Mouse (Mus musculus) embryonic facial prominence, embryonic 13.5 days (tissue): ENCODE data around the gene Rps16. TPM values are rescaled to one million over a fixed set of nuclear protein-coding genes. Genes with fewer than 3 reads are reported as not detected.

ENCODE experiments used
- ATAC-seq: fragments of 200-750 bp; cut with Nextera tagmentation; 2 replicates; pipeline ENCODE4 v1.8.0; 2017; ENCODE audit warnings: low read depth; ENCODE audit not compliant: insufficient number of reproducible peaks, insufficient read depth, low FRiP score, low TSS enrichment
- H3K27ac ChIP-seq: fragments of 300-500 bp; sonication (generic); 2 replicates; pipeline ENCODE4 v1.5.1; 2015; ENCODE audit warnings: moderate library complexity, mild to moderate bottlenecking, inconsistent platforms
- H3K27me3 ChIP-seq: fragments of 300-500 bp; sonication (generic); 2 replicates; pipeline ENCODE4 v1.6.1; 2015; ENCODE audit warnings: mild to moderate bottlenecking, inconsistent platforms
- H3K36me3 ChIP-seq: fragments of 300-500 bp; sonication (generic); 2 replicates; pipeline ENCODE4 v1.6.1; 2015; ENCODE audit warnings: mild to moderate bottlenecking, inconsistent platforms
- H3K4me1 ChIP-seq: fragments of 300-500 bp; sonication (generic); 2 replicates; pipeline ENCODE4 v1.6.1; 2015; ENCODE audit warnings: inconsistent platforms
- H3K4me2 ChIP-seq: fragments of 300-500 bp; sonication (generic); 2 replicates; pipeline ENCODE4 v1.6.1; 2015; ENCODE audit warnings: moderate library complexity, mild to moderate bottlenecking, inconsistent platforms
- H3K4me3 ChIP-seq: fragments of 300-500 bp; sonication (generic); 2 replicates; pipeline ENCODE4 v1.5.1; 2015; ENCODE audit warnings: mild to moderate bottlenecking, inconsistent platforms
- H3K9ac ChIP-seq: fragments of 300-500 bp; sonication (generic); 2 replicates; pipeline ENCODE4 v1.6.1; 2015; ENCODE audit warnings: mild to moderate bottlenecking, inconsistent platforms
- H3K9me3 ChIP-seq: fragments of 300-500 bp; sonication (generic); 2 replicates; pipeline ENCODE4 v1.6.1; 2016; ENCODE audit warnings: inconsistent platforms
- WGBS: fragments of 180-500 bp; shearing (Covaris S2); methylation state at CpG from one replicate; pipeline ENCODE4 v1.1.7; 2015; ENCODE audit warnings: mixed read lengths; 5-methylcytosine and 5-hydroxymethylcytosine counted together
- polyA plus RNA-seq: library from polyadenylated mRNA; unstranded; fragments of >200 nt; fragmentation: Nextera tagmentation; extraction: Ambion mirVana; gene quantifications from 2 replicates; pipeline ENCODE4 v1.2.1, GENCODE M21; 2015

Rps16 gene
- polyA plus RNA-seq, 1 experiment from 2014 or later = 1,091 TPM

DNA sequence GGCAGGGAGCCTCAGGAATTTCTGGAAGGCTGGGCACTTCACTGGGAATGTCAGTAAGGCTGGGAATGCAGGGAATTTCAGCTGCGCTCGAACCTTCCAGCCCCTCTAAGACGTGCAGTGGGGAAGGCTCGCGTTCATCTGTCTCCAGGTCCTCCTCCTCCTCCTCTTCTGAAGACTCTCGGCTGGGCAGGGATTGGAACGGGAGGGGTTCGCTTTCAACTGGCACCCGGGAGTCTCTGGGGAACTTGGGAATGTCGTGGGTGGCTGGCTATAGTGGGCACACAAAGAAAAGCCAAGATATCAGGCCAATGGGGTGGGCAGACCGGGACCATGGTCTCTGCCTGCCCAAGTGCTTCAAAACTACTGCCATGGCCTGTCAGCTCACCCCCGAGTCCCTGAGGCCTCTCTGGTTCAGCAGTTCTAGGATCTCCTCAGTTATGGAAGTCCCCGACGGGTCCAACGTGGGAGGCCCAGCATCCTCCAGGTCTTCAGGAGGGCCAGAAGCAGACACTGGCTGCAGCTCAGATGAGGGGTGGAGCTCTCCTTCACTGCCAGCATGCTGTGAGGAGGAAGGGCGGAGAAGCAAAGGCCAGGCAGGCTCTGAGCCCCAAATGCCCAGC is 12.1 kb downstream of the Rps16 start:
- Histone ChIP-seq H3K36me3 (peaks cover 91% of the 10 kb centered on the region), H3K27me3 (no peaks in the 10 kb centered on the region), H3K4me3 (no peak overlapping the region), H3K27ac (no peak overlapping the region; the same call in 1 of the 2 replicates), H3K4me2 (no peak overlapping the region), H3K4me1 (peaks cover 24% of the 10 kb centered on the region), H3K9me3 (no peaks in the 10 kb centered on the region), H3K9ac (no peak overlapping the region)
- WGBS = 88% methylated on average over 16 of the region's 16 CpGs
- ATAC-seq = no peak

DNA sequence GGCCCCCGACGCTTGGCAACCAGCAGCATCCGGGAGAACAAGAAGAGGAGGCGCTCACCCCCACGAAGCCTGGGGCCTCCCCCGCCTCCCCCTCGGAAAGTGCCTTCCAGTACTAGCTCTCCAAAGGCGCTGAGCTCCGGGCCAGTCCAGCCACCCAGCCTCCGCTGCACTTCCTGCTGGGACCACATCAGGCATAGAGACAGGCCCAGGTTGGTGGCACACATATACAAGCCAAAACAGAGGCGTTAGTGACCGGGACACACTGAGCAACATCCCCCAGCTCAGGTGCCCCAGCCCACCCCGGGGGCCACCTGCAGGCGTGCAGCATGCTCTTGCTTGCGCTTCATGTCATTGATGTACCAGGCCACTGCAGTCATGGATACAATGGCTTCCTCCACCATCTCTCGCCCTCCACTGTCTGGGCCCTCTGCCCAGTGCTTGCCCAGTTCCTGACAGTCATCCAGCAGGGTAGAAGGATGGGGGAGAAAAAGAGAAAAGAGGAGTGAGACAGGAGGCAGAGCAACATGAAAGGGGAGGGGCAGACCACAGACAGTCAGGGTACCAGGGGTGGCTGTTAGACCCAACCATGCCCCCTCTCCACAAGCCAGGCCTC is 17.3 kb downstream of the Rps16 start:
- peaks cover 20% of the 10 kb centered on the region for H3K4me1 ChIP-seq
- H3K4me3 ChIP-seq = no peak overlapping the region
- no peaks in the 10 kb centered on the region for H3K27me3 ChIP-seq
- no peaks in the 10 kb centered on the region for H3K9me3 ChIP-seq
- H3K4me2 ChIP-seq = no peak overlapping the region
- H3K36me3 ChIP-seq = peaks cover 76% of the 10 kb centered on the region
- WGBS = 93% methylated on average over 16 of the region's 16 CpGs
- ATAC-seq = no peak
- H3K9ac ChIP-seq = 0 out of 2 replicates have a peak overlapping the region, but pooled peaks have one; percentile 21
- H3K27ac ChIP-seq = no peak overlapping the region

DNA sequence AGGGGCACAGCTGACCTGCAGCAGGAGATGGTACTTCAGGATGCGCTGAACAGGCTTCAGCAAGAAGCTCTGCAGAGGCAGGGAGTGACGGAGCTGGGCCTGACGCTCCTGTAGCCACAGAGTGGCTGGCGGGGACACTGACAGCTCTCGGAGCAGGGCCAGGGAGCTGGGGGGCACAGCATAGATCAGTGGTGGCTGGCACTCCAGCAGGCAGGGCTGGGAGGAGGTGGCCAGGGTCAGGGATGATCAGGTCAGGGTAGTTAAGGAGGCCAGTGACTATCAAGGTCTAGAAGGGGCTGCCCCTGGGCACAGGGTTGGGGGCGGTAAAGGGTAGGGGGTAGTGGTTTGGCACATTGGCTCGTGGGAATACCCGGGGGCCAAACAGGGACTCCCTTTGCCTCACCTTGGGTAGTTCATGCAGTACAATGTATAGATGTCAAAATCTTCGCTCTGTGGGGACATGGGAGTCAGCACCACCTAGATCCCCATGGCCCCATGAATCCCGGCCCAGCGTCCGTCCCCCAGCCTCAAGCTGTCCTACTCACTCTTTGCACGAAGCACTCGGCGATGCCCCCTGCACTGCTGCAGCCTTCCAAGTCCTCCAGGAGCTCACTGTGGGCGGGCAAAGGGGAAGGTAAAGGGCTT is 17.9 kb downstream of the Rps16 start:
- Histone ChIP-seq H3K4me1 (peaks cover 20% of the 10 kb centered on the region), H3K4me2 (0 out of 2 replicates have a peak overlapping the region, but pooled peaks have one; percentile 96), H3K9ac (no peak overlapping the region), H3K27ac (no peak overlapping the region), H3K36me3 (peaks cover 70% of the 10 kb centered on the region), H3K4me3 (peak overlapping the region; percentile 3; the same call in 1 of the 2 replicates), H3K9me3 (no peaks in the 10 kb centered on the region), H3K27me3 (no peaks in the 10 kb centered on the region)
- 92% methylated on average over 16 of the region's 16 CpGs for WGBS
- no peak for ATAC-seq

DNA sequence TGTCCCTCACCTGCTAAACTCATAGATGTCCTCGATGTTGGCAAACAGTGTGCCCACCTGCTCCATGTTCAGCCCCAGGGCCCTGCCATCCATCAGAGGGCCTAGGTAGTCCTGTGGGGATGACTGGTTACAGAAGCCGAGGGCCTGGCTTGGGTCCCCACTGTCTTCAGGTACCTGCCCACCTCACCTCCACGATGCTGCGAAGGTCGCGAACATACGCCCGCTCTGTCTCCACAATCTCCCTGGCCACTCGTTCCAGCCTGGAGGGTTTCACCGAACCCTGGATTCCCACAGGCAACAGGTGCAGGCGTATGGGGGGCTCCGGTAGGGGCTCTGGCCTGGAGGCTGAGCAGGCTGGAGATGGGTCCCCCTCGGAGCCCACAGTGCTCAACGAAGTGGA is 19.6 kb downstream of the Rps16 start:
- Histone ChIP-seq H3K27me3 (no peaks in the 10 kb centered on the region), H3K36me3 (peaks cover 54% of the 10 kb centered on the region), H3K9ac (peak overlapping the region; percentile 90), H3K4me3 (peak overlapping the region; percentile 78), H3K4me2 (peak overlapping the region; percentile 96), H3K4me1 (peaks cover 30% of the 10 kb centered on the region), H3K27ac (no peak overlapping the region), H3K9me3 (no peaks in the 10 kb centered on the region)
- 90% methylated on average over 14 of the region's 14 CpGs for WGBS
- no peak for ATAC-seq

DNA sequence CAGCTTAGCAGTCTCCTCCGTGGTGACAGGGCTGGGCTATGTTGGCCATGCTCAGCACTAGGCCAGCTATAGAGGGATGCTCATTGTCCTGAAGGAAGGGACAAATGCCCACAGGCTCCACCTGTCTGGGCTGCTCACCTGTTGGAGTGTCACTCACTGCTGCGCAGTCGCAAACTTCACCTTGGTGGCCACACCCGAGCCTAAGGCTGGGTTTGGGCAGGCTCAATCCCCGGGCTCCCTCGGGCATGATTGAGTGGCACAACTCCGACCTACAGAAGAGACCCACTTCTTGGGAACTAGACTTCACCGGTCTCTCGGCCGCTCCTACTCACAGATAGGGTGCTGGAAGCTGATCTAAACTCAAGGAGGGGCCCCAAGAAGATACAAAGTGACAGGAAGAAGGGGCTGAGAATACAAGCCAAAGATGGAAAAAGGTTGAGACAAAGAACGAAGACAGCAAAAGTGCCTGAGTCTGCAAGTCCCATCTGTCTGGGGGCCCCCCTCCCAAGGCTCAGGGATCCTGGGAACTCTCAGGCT is 20.6 kb downstream of the Rps16 start:
- peak overlapping the region; percentile 78 for H3K4me3 ChIP-seq
- peak overlapping the region; percentile 96 for H3K4me2 ChIP-seq
- no peaks in the 10 kb centered on the region for H3K9me3 ChIP-seq
- H3K27ac ChIP-seq = peak overlapping the region; percentile 97
- peak overlapping the region; percentile 90 for H3K9ac ChIP-seq
- ATAC-seq = no peak
- no peaks in the 10 kb centered on the region for H3K27me3 ChIP-seq
- peaks cover 44% of the 10 kb centered on the region for H3K36me3 ChIP-seq
- peaks cover 34% of the 10 kb centered on the region for H3K4me1 ChIP-seq
- WGBS = 6% methylated on average over 11 of the region's 11 CpGs

DNA sequence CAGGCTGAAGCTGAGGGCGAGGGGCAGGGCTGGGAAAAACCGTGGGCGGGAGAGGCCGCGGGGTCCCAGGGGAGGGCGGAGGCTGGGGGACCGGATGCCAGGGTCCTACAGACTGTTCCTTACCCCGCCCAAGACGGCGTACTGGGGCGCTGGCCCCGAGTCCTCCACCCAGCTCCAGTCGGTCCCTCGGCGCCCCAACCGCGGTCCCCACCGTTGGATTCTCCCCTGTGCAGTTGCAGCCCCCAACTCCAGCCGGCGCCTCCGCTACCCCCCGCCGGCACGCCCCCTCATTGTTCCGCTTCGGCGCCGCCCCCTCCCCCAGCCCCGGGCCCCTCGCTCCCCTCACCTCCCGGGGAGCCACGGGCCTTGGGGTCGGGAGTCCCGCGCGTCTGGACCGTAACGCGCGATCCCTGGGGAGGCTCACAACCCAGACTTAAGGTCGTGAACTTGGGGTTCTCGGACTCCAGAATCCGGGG is 21.1 kb downstream of the Rps16 start:
- Histone ChIP-seq H3K4me2 (peak overlapping the region; percentile 96), H3K4me1 (peaks cover 39% of the 10 kb centered on the region), H3K9me3 (no peaks in the 10 kb centered on the region), H3K9ac (peak overlapping the region; percentile 90), H3K4me3 (peak overlapping the region; percentile 78), H3K27me3 (no peaks in the 10 kb centered on the region), H3K27ac (peak overlapping the region; percentile 97), H3K36me3 (peaks cover 39% of the 10 kb centered on the region)
- ATAC-seq = no peak
- WGBS = under 1% methylated on average over 42 of the region's 43 CpGs

DNA sequence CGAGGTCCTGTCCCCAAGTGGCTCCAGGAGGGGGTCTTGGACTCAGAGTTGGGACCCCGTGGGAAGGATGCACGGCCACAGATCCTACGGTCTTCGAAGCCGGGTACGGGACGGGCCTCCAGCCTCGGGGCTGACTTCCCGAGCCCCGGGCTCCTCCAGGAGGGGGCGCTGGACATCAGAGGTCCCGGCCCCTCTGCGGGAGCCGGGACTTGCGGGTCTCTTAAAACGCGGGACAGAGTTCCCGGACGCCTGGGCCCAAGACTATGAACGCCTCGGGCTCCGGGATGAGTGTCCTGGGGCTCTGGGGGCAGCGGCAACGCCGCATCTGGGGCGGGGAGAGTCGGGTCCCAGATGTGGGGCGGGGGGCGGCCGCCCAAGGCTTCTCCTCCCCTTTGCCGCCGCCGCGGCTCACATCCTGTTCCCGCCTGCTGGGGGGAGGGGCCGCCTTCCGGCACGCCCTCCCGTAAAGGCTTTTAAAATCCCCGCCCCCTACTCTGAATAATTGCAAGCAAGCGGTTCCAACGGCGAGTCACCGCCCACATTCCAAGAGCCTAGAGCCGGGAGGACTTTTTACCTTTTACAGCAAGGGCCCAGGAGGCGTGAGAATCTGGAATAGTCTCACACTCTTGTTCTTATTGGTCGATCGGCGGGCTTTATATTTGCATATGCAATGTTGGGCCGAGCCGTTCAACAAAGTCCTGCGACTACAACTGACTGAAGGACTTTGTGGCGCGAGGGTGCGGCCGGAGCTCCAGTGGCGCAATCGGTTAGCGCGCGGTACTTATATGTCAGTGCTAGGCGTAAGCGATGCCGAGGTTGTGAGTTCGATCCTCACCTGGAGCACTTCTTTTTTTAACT is 22.0 kb downstream of the Rps16 start, which contains the start of gene Plekhg2:
Gene Plekhg2 (minus strand): TSS at position 349 of the 858 bp plus-strand sequence.
- Histone ChIP-seq H3K9me3 (no peaks in the 10 kb centered on the region), H3K36me3 (peaks cover 34% of the 10 kb centered on the region), H3K9ac (peak within 1 kb of the TSS; percentile 90), H3K27ac (peak within 1 kb of the TSS; percentile 97), H3K4me1 (peaks cover 45% of the 10 kb centered on the region), H3K4me2 (peak within 1 kb of the TSS; percentile 96), H3K27me3 (no peaks in the 10 kb centered on the region), H3K4me3 (peak within 1 kb of the TSS; percentile 78)
- peak; percentile 88 for ATAC-seq
- WGBS = under 1% methylated on average over 64 of the region's 66 CpGs

DNA sequence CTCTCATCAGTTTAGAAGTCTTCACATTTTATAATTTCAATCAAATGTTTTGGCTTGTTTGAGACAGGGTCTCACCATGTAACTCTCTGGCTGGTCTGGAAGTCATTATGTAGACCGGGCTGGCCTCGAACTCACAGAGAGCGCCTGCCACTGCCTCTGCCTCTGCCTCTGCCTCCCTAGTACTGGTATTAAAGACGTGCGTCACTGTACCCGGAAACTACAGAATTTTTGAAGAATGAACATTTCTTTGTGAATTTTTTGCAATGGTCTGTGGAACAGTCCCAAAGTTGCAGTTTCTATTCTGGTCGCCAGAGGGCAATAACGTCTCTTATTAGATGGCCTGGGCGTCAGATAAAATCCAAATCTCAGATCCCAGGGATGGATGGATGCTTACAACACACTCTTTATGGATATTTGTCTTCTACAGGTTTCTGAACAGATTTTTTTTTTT is 22.7 kb downstream of the Rps16 start:
- Histone ChIP-seq H3K9ac (peak overlapping the region; percentile 68), H3K27ac (peak overlapping the region; percentile 97), H3K27me3 (no peaks in the 10 kb centered on the region), H3K36me3 (peaks cover 34% of the 10 kb centered on the region), H3K4me3 (peak overlapping the region; percentile 78), H3K4me1 (peaks cover 52% of the 10 kb centered on the region), H3K4me2 (peak overlapping the region; percentile 96), H3K9me3 (no peaks in the 10 kb centered on the region)
- ATAC-seq = no peak
- under 1% methylated on average over 9 of the region's 9 CpGs for WGBS

DNA sequence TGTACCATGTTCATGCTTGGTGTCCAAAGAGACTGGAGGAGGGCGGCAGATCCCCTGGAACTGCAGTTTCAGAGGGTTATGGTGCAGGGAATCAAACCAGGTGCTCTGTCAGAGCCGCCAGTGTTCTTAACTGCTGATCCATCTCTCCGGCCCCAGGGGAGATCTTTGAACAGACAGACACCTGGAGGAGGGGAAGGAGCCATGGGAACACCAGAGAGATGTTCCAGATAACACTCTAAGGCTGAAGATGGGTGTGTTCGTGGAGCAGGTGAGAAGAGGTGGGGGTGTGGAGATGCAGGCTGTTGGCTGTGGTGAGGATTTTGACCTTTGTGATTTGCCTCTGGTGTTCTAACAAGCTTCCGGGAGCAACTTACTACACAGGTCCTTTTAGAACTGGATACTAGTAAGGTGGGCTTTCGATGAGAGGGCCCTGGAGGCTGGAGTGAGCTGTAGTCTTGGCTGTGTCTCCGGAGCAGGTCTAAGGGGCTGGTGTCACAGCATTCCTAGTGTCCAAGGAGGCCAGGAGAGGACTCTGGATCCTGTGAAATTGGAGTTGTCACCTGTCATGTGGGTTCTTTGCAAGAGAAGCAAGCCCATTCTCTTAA is 23.5 kb downstream of the Rps16 start:
- Histone ChIP-seq H3K9me3 (no peaks in the 10 kb centered on the region), H3K4me3 (no peak overlapping the region), H3K27ac (peak overlapping the region; percentile 97), H3K9ac (peak overlapping the region; percentile 54), H3K27me3 (no peaks in the 10 kb centered on the region), H3K36me3 (peaks cover 26% of the 10 kb centered on the region), H3K4me1 (peaks cover 59% of the 10 kb centered on the region), H3K4me2 (0 out of 2 replicates have a peak overlapping the region, but pooled peaks have one; percentile 9)
- 74% methylated on average over 7 of the region's 7 CpGs for WGBS
- no peak for ATAC-seq

DNA sequence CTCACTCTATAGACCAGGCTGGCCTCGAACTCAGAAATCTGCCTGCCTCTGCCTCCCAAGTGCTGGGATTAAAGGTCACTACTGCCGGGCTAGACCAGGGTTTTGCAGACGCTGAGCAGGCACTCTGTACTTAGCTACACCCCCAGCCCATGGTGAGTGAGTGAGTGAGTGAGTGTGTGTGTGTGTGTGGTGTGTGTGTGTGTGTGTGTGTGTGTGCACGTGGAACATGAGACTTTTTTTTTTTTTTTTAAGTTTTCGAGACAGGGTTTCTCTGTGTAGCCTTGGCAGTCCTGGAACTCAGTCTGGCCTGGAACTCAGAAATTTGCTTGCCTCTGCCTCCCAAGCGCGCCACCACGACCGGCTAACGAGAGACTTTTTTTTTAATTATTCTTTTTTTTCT is 24.2 kb downstream of the Rps16 start:
- H3K4me3 ChIP-seq = no peak overlapping the region
- H3K9me3 ChIP-seq = no peaks in the 10 kb centered on the region
- no peaks in the 10 kb centered on the region for H3K27me3 ChIP-seq
- 83% methylated on average over 10 of the region's 10 CpGs for WGBS
- peaks cover 57% of the 10 kb centered on the region for H3K4me1 ChIP-seq
- peak overlapping the region; percentile 98 for H3K27ac ChIP-seq
- H3K36me3 ChIP-seq = peaks cover 20% of the 10 kb centered on the region
- H3K9ac ChIP-seq = peak overlapping the region; percentile 80; the same call in 1 of the 2 replicates
- no peak for ATAC-seq
- peak overlapping the region; percentile 95 for H3K4me2 ChIP-seq
